Mouse (Mus musculus): ENCODE results near the gene Angptl7. TPM values are rescaled to one million over a fixed set of nuclear protein-coding genes. Genes with fewer than 3 reads are reported as not detected.

Gene Angptl7
- polyA plus RNA-seq, 1 experiment from 2014 or later: 3.7 TPM

DNA sequence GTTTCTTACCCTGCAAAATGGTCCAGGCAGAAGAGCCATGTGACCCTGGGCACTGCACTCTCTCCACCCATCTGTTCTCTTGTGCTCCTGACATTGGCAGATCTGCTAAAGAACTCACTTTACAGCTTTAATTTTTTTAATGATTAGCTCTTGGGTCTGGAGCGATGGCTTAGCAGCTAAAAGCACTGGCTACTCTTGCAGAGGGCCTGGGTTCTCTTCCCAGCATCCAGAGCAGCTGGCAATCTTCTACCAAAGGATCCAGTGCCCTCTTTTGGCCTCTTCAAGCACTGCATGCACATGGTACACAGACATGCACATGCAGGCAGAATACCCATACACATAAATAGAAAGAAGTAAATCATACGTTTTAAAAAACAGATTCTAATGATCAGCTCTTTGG, 15.1 kb upstream of the Angptl7 start:
- H3K9ac ChIP-seq: no peak overlapping the region
- WGBS: 87% methylated on average over 2 of the region's 2 CpGs
- no peaks in the 10 kb centered on the region for H3K4me1 ChIP-seq
- no peaks in the 10 kb centered on the region for H3K9me3 ChIP-seq
- H3K27ac ChIP-seq: no peak overlapping the region
- no peak overlapping the region for H3K4me3 ChIP-seq
- ATAC-seq (ENCODE audit: borderline replicate concordance, extremely low read depth, low FRiP score, low TSS enrichment): no peak
- H3K36me3 ChIP-seq: peaks cover 31% of the 10 kb centered on the region
- no peak overlapping the region for H3K4me2 ChIP-seq
- H3K27me3 ChIP-seq: no peaks in the 10 kb centered on the region

DNA sequence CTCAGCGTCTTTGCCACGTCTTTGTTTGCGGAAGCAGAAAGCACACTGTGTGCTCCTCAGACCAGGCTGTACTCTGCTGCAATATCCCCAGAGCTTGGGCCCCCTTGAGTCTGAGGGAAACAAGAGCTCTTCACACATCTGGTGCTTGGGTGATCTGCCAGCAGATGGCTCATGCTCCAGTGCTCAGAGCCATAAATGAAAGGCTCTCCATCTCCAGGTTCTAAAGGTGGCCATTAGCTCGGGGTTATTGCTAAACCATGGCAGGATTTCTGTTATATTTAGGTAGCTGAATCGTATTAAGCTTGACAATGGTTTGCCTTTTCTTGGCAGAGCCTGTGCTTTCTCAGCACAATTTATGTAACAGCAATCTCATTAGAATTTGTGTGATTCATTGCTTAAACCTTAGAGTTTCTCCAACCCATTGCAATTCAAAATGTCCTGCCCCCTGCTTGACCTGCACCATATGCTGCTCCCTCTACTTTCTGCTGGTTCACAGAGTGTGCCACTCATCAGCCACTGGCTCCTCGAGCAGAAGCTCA, 12.8 kb upstream of the Angptl7 start:
- WGBS: 68% methylated on average over 6 of the region's 6 CpGs
- no peaks in the 10 kb centered on the region for H3K4me1 ChIP-seq
- ATAC-seq (ENCODE audit: borderline replicate concordance, extremely low read depth, low FRiP score, low TSS enrichment): no peak

DNA sequence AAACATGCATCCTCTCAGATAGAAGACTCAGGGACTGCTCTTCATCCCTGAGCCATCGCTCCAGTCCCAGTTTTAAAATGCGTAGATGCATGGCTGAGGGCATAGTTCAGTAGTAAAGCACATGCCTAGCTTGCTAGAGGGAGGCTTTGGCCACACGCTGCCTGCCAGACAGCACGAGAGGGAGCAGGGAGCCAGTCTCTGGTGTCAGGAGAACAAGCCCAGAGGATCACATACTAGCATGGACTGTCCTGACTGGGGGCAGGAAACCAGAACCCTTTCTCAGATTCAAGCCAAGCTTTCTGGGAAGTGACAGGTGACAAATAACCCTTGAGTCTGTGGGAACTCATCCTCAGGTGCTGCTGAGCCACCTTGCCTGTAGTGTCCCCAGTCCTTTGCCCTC, 11.1 kb upstream of the Angptl7 start:
- 93% methylated on average over 4 of the region's 4 CpGs for WGBS
- Histone ChIP-seq H3K4me2 (no peak overlapping the region), H3K4me1 (no peaks in the 10 kb centered on the region), H3K36me3 (peaks cover 33% of the 10 kb centered on the region), H3K4me3 (no peak overlapping the region), H3K27me3 (no peaks in the 10 kb centered on the region), H3K27ac (no peak overlapping the region), H3K9me3 (no peaks in the 10 kb centered on the region), H3K9ac (no peak overlapping the region)
- ATAC-seq (ENCODE audit: borderline replicate concordance, extremely low read depth, low FRiP score, low TSS enrichment): no peak

More for the DNA sequence above, 12.8 kb upstream of the Angptl7 start:
- H3K27me3 ChIP-seq: no peaks in the 10 kb centered on the region
- H3K4me2 ChIP-seq: no peak overlapping the region
- peaks cover 41% of the 10 kb centered on the region for H3K36me3 ChIP-seq
- H3K9ac ChIP-seq: no peak overlapping the region
- H3K9me3 ChIP-seq: no peaks in the 10 kb centered on the region
- H3K27ac ChIP-seq: no peak overlapping the region
- no peak overlapping the region for H3K4me3 ChIP-seq

DNA sequence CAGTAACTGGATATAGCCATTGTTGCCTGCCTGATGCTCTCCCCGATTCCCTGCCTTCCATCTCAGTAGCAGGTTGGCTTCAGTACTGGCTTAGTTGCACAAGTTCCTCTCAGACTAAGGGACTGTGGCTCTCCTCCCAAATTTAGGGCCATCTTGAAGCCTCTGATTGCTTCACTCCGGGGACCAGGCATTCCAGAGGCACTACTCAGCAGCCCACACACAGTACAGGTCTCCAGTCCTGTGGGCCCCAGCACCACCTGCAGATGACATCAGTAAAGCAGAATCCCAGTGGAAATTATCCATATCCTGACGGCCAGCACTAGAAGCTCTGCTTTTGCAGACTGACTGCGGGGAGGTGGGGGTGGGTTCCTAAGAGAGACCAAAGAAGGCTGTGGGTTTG, 10.4 kb upstream of the Angptl7 start:
- Histone ChIP-seq H3K4me2 (no peak overlapping the region), H3K36me3 (peaks cover 34% of the 10 kb centered on the region)

DNA sequence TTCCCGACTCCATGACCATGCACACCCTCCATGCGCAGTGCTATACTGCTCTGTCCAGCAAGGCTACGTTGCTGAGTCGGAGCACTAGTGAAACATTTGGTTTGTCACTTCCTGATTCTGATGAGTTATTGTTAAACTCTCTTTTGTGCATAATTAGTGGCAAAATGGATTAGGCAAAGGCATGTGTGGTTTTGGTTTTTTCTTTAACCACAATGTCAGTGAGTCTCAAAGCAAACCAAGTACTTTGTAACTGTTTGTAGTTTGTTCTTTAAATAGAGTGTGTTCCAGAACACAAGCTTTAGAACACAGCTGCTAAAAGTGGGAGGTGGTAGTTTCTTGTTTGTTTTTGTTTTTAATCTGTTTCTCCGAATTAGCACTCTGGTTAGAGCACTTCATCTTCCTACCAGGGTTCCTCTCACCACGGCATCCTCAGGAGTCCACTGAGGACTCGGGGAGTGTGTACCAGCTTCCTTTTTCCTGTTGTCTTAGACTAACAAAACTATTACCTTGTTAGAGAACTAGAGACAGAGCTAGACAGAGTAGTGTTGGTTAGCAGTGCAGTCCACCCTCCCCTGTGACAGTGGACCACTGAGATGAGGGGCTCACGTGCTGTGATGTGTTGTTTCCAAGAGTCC, 9.3 kb upstream of the Angptl7 start:
- no peaks in the 10 kb centered on the region for H3K27me3 ChIP-seq
- H3K4me2 ChIP-seq: no peak overlapping the region
- no peak overlapping the region for H3K27ac ChIP-seq
- 77% methylated on average over 8 of the region's 8 CpGs for WGBS
- no peak overlapping the region for H3K4me3 ChIP-seq
- H3K4me1 ChIP-seq: no peaks in the 10 kb centered on the region
- peaks cover 22% of the 10 kb centered on the region for H3K36me3 ChIP-seq
- no peaks in the 10 kb centered on the region for H3K9me3 ChIP-seq
- no peak for ATAC-seq (ENCODE audit: borderline replicate concordance, extremely low read depth, low FRiP score, low TSS enrichment)
- H3K9ac ChIP-seq: no peak overlapping the region

More for the DNA sequence above, 10.4 kb upstream of the Angptl7 start:
- 80% methylated on average over 4 of the region's 4 CpGs for WGBS
- Histone ChIP-seq H3K4me3 (no peak overlapping the region), H3K27me3 (no peaks in the 10 kb centered on the region), H3K9ac (no peak overlapping the region), H3K4me1 (no peaks in the 10 kb centered on the region), H3K9me3 (no peaks in the 10 kb centered on the region), H3K27ac (no peak overlapping the region)
- no peak for ATAC-seq (ENCODE audit: borderline replicate concordance, extremely low read depth, low FRiP score, low TSS enrichment)

DNA sequence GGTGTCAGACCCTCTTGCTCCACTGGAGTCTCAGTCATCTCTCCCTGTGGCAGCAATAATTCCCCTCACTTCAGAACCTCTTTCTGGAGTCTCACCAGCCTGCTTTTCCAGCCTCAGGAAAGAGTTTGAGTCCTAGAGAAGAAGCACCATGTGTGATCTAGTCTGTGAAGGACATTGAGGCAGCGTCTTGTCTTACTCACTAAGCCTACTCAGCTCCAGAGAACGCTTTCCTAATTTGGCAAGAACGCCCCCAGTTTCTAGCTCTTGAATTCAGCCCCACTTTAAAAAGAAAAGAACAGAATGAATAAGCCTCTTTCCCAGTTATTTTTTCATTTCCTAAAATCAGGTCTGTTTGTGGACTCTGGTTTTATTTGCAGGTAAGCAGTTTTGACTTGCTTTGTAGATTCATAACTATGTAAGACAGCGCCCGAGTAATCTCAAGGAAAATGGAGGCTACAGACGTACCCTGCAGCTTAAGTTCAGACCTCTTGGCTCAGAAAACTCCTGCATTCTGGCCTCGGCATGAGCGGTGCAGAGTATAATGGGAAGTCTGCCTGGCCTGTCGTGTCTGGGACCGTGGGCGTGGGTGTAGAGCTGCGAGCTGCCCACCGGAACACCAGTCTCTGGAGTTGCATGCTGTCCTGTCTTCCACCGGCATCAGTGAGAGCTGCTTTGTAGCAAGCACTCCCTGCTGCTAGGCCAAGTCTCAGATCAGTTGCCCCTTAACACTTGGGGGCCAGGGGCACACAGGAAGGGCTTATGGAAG, 8.0 kb upstream of the Angptl7 start:
- H3K9me3 ChIP-seq: no peaks in the 10 kb centered on the region
- 96% methylated on average over 14 of the region's 14 CpGs for WGBS
- no peak for ATAC-seq (ENCODE audit: borderline replicate concordance, extremely low read depth, low FRiP score, low TSS enrichment)

DNA sequence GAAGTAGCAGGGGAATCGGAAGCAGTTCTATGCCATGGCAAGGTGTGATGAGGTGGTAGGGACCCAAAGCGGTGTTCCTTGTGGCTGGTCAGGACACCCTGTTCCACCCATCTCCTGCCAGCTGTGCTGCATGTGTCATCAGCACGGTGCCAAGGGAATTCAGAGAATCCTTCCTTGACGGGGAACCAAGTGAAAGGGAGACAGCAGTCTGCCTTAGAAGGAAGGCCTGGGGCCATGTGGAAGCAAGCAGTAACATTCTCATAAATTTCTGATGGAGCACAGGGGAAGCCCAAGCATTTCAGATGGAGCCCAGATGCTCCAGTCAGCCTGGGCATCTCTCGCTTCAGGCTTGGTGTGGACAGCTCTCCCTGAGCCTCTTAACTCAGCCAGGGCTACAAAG, 7.3 kb upstream of the Angptl7 start:
- 82% methylated on average over 5 of the region's 5 CpGs for WGBS
- peaks cover 23% of the 10 kb centered on the region for H3K36me3 ChIP-seq
- no peaks in the 10 kb centered on the region for H3K9me3 ChIP-seq
- H3K27ac ChIP-seq: no peak overlapping the region
- H3K9ac ChIP-seq: no peak overlapping the region
- no peak for ATAC-seq (ENCODE audit: borderline replicate concordance, extremely low read depth, low FRiP score, low TSS enrichment)
- H3K27me3 ChIP-seq: no peaks in the 10 kb centered on the region
- no peak overlapping the region for H3K4me2 ChIP-seq
- no peak overlapping the region for H3K4me3 ChIP-seq
- H3K4me1 ChIP-seq: no peaks in the 10 kb centered on the region

More for the DNA sequence above, 8.0 kb upstream of the Angptl7 start:
- H3K27me3 ChIP-seq: no peaks in the 10 kb centered on the region
- H3K4me1 ChIP-seq: no peaks in the 10 kb centered on the region
- H3K4me3 ChIP-seq: no peak overlapping the region
- H3K36me3 ChIP-seq: peaks cover 21% of the 10 kb centered on the region
- H3K9ac ChIP-seq: no peak overlapping the region
- no peak overlapping the region for H3K4me2 ChIP-seq
- no peak overlapping the region for H3K27ac ChIP-seq

DNA sequence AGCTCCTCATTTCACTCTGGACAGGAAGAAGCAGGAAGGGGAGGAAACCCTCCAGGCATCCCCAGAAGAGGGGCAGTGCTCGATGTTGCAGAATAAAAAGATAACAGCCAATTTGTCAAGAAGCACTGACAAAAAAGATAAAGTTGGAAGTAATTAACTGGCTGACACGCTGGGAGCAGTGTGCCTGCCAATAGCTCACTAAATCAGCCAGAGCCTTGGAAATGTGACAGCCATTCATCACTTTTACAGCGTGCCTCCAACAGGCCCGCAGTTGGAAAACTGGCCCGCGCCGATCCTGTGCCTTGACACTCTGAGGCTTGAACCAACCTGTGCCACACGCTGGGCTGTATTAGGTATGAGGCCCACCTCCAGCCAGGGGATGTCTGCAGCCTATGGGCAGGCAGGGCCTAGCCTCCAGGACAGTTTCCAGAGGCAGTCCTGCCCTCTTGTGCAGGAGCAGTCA, 4.3 kb upstream of the Angptl7 start:
- WGBS: 33% methylated on average over 8 of the region's 8 CpGs
- no peak overlapping the region for H3K27ac ChIP-seq
- peak; percentile 68 for ATAC-seq (ENCODE audit: borderline replicate concordance, extremely low read depth, low FRiP score, low TSS enrichment)
- peaks cover 24% of the 10 kb centered on the region for H3K36me3 ChIP-seq
- no peaks in the 10 kb centered on the region for H3K4me1 ChIP-seq
- no peaks in the 10 kb centered on the region for H3K27me3 ChIP-seq
- H3K4me2 ChIP-seq: no peak overlapping the region
- no peaks in the 10 kb centered on the region for H3K9me3 ChIP-seq
- no peak overlapping the region for H3K4me3 ChIP-seq
- H3K9ac ChIP-seq: no peak overlapping the region

DNA sequence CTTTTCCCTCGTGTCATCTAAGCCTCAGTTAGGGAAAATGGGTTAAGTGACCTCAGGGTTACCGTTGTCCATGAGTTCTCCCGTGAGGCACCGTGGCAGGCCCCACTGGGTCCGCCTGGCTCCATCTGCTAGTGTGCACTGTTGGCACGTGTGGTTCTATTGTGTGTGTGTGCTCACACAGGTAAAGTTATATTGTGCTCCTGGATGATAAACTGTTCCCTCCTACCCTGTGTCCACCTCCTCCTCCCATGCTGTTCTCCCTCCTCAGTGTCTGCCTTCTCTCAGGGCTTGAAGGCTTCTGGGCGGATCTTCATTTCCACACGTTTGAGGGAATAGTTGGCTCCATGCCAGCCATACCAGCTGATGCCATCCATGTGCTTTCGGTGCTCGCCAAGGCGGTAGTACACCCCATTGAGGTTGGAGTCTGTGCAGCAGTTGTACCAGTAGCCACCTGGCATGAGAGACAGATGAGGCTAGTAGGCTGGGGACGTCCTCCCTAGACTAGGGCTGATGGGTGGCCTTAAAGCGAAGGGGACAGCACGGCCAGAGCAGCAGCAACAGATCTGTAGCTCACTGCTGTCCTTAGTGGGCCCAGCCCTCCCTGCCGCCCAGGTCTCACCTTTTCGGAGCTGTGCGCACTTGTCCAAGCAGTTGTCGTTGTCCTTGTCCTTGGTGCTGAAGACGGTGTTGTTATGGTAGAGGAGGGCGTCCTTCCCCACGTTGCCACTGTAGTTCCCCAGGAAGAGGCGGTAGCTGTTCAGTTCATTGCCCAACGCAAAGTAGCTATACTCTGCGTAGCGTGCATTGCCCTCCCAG, 4.2 kb downstream of the Angptl7 start:
- H3K4me2 ChIP-seq: no peak overlapping the region
- no peaks in the 10 kb centered on the region for H3K9me3 ChIP-seq
- H3K9ac ChIP-seq: no peak overlapping the region
- H3K4me1 ChIP-seq: no peaks in the 10 kb centered on the region
- H3K36me3 ChIP-seq: peaks cover 44% of the 10 kb centered on the region
- H3K27ac ChIP-seq: no peak overlapping the region
- H3K27me3 ChIP-seq: no peaks in the 10 kb centered on the region
- ATAC-seq (ENCODE audit: borderline replicate concordance, extremely low read depth, low FRiP score, low TSS enrichment): no peak
- WGBS: 82% methylated on average over 25 of the region's 25 CpGs
- H3K4me3 ChIP-seq: no peak overlapping the region

DNA sequence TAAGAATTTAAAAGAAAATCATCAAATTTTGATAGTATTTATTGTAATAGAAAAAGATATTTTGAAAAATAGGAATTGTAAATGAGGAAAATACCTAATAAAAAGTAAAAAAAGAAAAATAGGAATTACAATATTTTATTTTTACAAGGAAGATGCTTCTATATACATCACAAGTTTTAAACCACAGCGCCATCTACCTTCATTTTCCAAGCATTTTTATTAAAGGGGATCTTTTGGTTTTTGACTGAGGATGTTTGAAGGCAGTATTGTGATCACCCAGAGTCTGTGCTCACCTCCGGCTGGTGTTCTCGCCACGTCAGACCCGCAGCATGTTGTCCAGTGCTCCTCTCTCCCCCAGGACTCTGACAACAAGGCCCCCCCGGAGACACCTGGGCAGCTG, 5.1 kb downstream of the Angptl7 start:
- 92% methylated on average over 6 of the region's 6 CpGs for WGBS
- no peak overlapping the region for H3K4me2 ChIP-seq
- H3K9me3 ChIP-seq: no peaks in the 10 kb centered on the region
- no peaks in the 10 kb centered on the region for H3K4me1 ChIP-seq
- H3K27ac ChIP-seq: no peak overlapping the region
- H3K9ac ChIP-seq: no peak overlapping the region
- H3K27me3 ChIP-seq: no peaks in the 10 kb centered on the region
- ATAC-seq (ENCODE audit: borderline replicate concordance, extremely low read depth, low FRiP score, low TSS enrichment): no peak
- H3K36me3 ChIP-seq: peaks cover 53% of the 10 kb centered on the region
- no peak overlapping the region for H3K4me3 ChIP-seq

DNA sequence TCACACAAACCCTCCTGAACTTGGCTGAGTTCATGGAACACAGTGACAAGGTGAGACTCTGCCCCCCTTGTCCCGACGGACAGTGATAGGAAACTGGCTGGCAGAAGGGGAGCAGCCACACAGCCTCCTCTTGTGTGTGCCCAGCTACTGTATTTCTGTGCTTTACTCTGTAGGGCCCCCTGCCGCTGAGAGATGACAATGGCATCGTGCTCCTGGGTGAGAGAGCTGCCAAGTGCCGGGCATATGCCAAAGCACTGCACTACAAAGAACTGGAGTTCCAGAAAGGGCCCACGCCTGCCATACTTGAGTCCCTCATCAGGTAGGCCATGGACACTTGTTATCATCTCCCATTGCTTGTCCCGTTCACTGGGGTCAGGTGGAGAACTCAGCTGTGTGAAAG, 8.8 kb downstream of the Angptl7 start:
- Histone ChIP-seq H3K27ac (no peak overlapping the region), H3K4me1 (no peaks in the 10 kb centered on the region), H3K9ac (no peak overlapping the region), H3K9me3 (no peaks in the 10 kb centered on the region), H3K4me3 (no peak overlapping the region), H3K36me3 (peaks cover 64% of the 10 kb centered on the region), H3K4me2 (no peak overlapping the region), H3K27me3 (no peaks in the 10 kb centered on the region)
- WGBS: 83% methylated on average over 7 of the region's 7 CpGs
- ATAC-seq (ENCODE audit: borderline replicate concordance, extremely low read depth, low FRiP score, low TSS enrichment): no peak
